Mouse (Mus musculus) Patski (cell line): Measurements from ENCODE around the gene Plekhg3. TPM values are rescaled to one million over a fixed set of nuclear protein-coding genes. Genes with fewer than 3 reads are reported as not detected.

Experiments used
- ATAC-seq: fragments of 100-300 bp; one replicate; pipeline ENCODE4 v1.8.0; 2021
- CTCF ChIA-PET: fragments of 350-600 bp; sonication (Branson Sonifier 250); formaldehyde crosslinking; loops from one replicate; lab custom pipeline; 2022; ENCODE audit warnings: inconsistent platforms; lab: Charles Lee
- POLR2A ChIA-PET: fragments of 350-600 bp; sonication (Branson Sonifier 250); formaldehyde crosslinking; loops from one replicate; lab custom pipeline; 2022; ENCODE audit warnings: antibody characterized with exemption, inconsistent platforms; lab: Charles Lee
- DNase-seq: peaks from one replicate; pipeline ENCODE4 v3.0.0-alpha.2; 2011; ENCODE audit warnings: low read depth, low spot score
- H3K27me3 ChIP-seq: fragments of 371-371 bp; one replicate; pipeline ENCODE4 v1.5.1; 2021
- CTCF ChIP-seq: fragments of 100-300 bp; IDR thresholded peaks from one replicate; pipeline ENCODE4 v1.5.1; 2021
- in situ Hi-C: fragments of 300-500 bp; cut with MboI; formaldehyde crosslinking; loops from 3 replicates; pipeline ENCODE4 v1.11.1; 2018; ENCODE audit warnings: low pct_unique_long_range_greater_than_20kb, mixed read lengths
- polyA plus RNA-seq: library from polyadenylated mRNA; unstranded; gene quantifications from one replicate; pipeline ENCODE4 v1.2.3, GENCODE M21; 2021

Plekhg3 gene
- polyA plus RNA-seq, 1 experiment from 2014 or later: 73.4 TPM

DNA sequence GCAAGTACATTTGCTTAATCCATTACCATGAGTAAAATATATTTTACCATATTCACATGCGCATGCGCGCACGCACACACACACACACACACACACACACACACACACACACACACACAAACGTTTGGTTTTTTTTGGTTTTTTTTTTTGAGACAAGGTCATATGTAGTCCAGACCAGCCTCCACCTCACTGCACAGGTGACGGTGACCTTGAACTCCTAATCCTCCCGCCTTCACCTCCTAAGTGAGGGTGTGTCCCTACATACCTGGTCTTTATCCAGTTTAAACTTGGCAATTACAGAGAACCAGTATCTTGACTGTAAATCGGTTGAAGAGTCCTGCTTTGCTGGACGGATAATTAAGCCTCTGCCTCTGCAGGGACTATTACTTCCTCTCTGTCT is 31.4 kb upstream of the Plekhg3 start:
- CTCF ChIA-PET: interaction anchor here (1.3 kb wide), 1 partner anchor 41 kb away, joined by 5 read pairs; no protein-coding TSS in a partner anchor
- no peaks in the 10 kb centered on the region for H3K27me3 ChIP-seq
- in situ Hi-C loops: loop anchor here (5.0 kb wide), 2 partner anchors 38 to 93 kb away; no protein-coding TSS in a partner anchor

GRCm38 (mm10) chr12:76500055-76500454 is 30.6 kb upstream of the Plekhg3 start:
- ChIA-PET POLR2A (no interaction called here), CTCF (no interaction called here)
- ATAC-seq (no peak), DNase-seq (no peak)
- no peaks in the 10 kb centered on the region for H3K27me3 ChIP-seq
- in situ Hi-C loops: no loop called here
- TF ChIP-seq CTCF: no peak

More for the DNA sequence above, 31.4 kb upstream of the Plekhg3 start:
- TF ChIP-seq CTCF: no peak
- no peak for ATAC-seq
- POLR2A ChIA-PET: no interaction called here
- DNase-seq: no peak

DNA sequence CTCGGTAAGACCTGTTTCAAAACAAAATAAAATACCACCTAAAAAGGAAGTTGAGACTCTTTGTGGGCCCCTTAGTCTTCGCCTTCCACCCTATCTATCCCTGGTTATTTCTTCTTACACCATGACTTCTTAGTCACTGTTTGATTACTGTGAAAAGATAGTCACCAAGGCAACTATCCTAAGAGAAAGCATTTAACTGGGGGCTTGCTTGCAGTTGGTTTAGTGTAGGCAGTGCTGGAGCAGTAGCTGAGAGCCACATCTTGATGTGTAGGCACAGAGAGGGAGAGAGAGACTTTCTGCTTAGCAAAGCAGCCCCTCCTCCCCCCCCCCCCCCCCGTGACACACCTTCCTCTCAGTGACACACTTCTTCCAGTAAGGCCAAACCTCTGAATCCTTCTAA is 29.8 kb upstream of the Plekhg3 start:
- no peaks in the 10 kb centered on the region for H3K27me3 ChIP-seq
- DNase-seq: no peak
- ATAC-seq: no peak
- in situ Hi-C loops: no loop called here
- TF ChIP-seq CTCF: no peak
- ChIA-PET CTCF (no interaction called here), POLR2A (interaction anchor here (0.8 kb wide), 1 partner anchor 14 kb away, joined by 5 read pairs; no protein-coding TSS in a partner anchor)

GRCm38 (mm10) chr12:76502981-76503380 is 27.7 kb upstream of the Plekhg3 start:
- ATAC-seq: no peak
- POLR2A ChIA-PET: no interaction called here
- no peak for DNase-seq

GRCm38 (mm10) chr12:76506522-76506921 is 24.2 kb upstream of the Plekhg3 start:
- in situ Hi-C loops: no loop called here
- no peak for TF ChIP-seq CTCF
- ChIA-PET CTCF (interaction anchor here (1.4 kb wide), 1 partner anchor 11 kb away, joined by 4 read pairs; no protein-coding TSS in a partner anchor), POLR2A (no interaction called here)
- no peak for ATAC-seq
- no peak for DNase-seq
- no peaks in the 10 kb centered on the region for H3K27me3 ChIP-seq

More at GRCm38 (mm10) chr12:76502981-76503380, 27.7 kb upstream of the Plekhg3 start:
- CTCF ChIA-PET: no interaction called here
- no peaks in the 10 kb centered on the region for H3K27me3 ChIP-seq
- in situ Hi-C loops: no loop called here
- TF ChIP-seq CTCF: no peak

GRCm38 (mm10) chr12:76507791-76508190 is 22.9 kb upstream of the Plekhg3 start:
- POLR2A ChIA-PET: no interaction called here
- TF ChIP-seq CTCF: no peak
- CTCF ChIA-PET: interaction anchor here (1.4 kb wide), 1 partner anchor 12 kb away, joined by 4 read pairs; no protein-coding TSS in a partner anchor
- no peak for ATAC-seq
- no peaks in the 10 kb centered on the region for H3K27me3 ChIP-seq
- in situ Hi-C loops: no loop called here
- no peak for DNase-seq

GRCm38 (mm10) chr12:76508909-76509440 is 21.7 kb upstream of the Plekhg3 start:
- DNase-seq: peak; percentile 99
- CTCF ChIA-PET: interaction anchor here (0.9 to 1.7 kb wide), 5 partner anchors 13 to 80 kb away, joined by 3 to 6 read pairs (median 3); no protein-coding TSS in a partner anchor
- in situ Hi-C loops: no loop called here
- TF ChIP-seq CTCF: no peak
- POLR2A ChIA-PET: interaction anchor here (0.7 to 0.8 kb wide), 2 partner anchors 52 to 201 kb away, joined by 4 read pairs; no protein-coding TSS in a partner anchor
- peak; percentile 88 for ATAC-seq
- H3K27me3 ChIP-seq: no peaks in the 10 kb centered on the region

DNA sequence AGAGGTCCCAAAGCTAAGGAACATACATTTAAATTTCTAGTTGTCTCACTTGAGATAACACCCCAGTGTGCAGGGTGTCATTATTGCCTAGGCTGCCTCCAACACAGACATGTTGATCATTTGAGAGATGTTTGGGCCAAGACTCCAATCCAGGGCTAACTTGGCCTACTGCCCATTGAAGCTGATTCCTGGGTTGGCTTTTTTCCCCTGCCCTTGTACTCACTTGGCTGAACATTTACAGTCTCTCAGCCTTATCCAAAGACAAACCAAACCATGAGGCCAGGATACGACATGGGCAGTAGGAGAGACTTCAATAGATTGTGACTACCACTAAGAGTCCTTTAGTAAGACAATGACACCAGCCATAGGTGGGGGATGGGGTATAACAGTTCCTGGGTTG is 18.0 kb upstream of the Plekhg3 start:
- TF ChIP-seq CTCF: no peak
- ATAC-seq (no peak), DNase-seq (no peak)
- no peaks in the 10 kb centered on the region for H3K27me3 ChIP-seq
- in situ Hi-C loops: no loop called here
- POLR2A ChIA-PET: interaction anchor here (0.9 kb wide), 1 partner anchor 13 kb away, joined by 3 read pairs; no protein-coding TSS in a partner anchor
- CTCF ChIA-PET: interaction anchor here (0.8 to 1.7 kb wide), 3 partner anchors 10 to 16 kb away, joined by 3 to 5 read pairs (median 4); no protein-coding TSS in a partner anchor

DNA sequence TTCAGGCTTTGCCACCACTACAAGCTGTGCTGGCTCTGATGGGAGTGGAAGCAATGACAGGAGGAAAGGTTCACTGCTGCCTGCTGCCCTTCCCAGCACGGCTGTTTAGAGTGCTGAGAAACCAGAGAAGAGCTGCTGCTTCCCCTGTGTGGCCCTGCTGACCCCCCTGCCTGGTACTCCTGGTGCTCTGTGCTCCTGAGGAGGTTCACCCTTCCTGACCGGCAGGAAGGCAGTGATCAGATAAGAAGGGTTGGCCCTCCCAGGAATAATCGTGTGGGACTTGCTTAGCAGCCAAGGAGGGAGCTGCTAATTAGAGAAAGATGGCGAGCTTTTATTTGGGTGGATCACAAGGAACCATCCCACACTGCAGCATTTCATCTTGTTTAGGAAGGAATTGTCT is 15.8 kb upstream of the Plekhg3 start:
- ATAC-seq (no peak), DNase-seq (no peak)
- in situ Hi-C loops: no loop called here
- ChIA-PET CTCF (interaction anchor here (1.0 kb wide), 1 partner anchor 19 kb away, joined by 3 read pairs; no protein-coding TSS in a partner anchor), POLR2A (interaction anchor here (0.5 kb wide), 1 partner anchor 13 kb away, joined by 5 read pairs; no protein-coding TSS in a partner anchor)
- H3K27me3 ChIP-seq: no peaks in the 10 kb centered on the region
- TF ChIP-seq CTCF: no peak

DNA sequence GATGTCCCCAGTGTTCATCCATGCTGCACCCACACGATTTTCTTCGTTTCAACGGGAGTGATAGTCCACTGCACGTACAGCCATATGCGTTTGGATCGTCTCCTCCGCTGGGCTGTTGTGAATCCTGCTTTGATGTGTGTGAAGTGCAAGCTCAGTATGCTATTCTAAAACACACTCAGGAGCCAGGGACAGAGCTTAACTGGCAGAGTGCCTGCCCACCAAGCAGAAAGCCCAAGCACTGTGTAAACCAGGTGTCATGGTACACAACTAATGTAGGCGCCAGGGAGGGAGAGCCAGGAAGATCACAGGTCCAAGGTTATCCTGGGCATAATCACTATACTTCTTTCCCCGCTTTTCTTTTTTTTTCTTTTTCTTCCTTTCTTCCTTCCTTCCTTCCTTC is 12.7 kb upstream of the Plekhg3 start:
- TF ChIP-seq CTCF: no peak
- ATAC-seq (no peak), DNase-seq (no peak)
- H3K27me3 ChIP-seq: no peaks in the 10 kb centered on the region
- POLR2A ChIA-PET: no interaction called here
- in situ Hi-C loops: no loop called here
- CTCF ChIA-PET: no interaction called here
